Mouse (Mus musculus) small intestine, adult 2 months (tissue): Measurements from ENCODE around the gene Ppard. TPM values are rescaled to one million over a fixed set of nuclear protein-coding genes. Genes with fewer than 3 reads are reported as not detected.
A peak's percentile ranks its signal among the peaks of the same experiment; 100 is the strongest.

ENCODE experiments used
- H3K27ac ChIP-seq: fragments of 200-500 bp; 2 replicates; pipeline ENCODE4 v1.5.1; 2012; ENCODE audit warnings: low read depth, low read length, control low read depth, inconsistent platforms; ENCODE audit not compliant: insufficient read depth
- H3K27me3 ChIP-seq: fragments of 200-500 bp; 2 replicates; pipeline ENCODE4 v1.6.1; 2012; ENCODE audit warnings: mild to moderate bottlenecking, moderate library complexity, low read length, inconsistent platforms; ENCODE audit not compliant: control insufficient read depth, insufficient read depth
- H3K36me3 ChIP-seq: fragments of 200-500 bp; 2 replicates; pipeline ENCODE4 v1.6.1; 2012; ENCODE audit warnings: mild to moderate bottlenecking, low read length, control low read depth, inconsistent platforms; ENCODE audit not compliant: control insufficient read depth, insufficient read depth
- H3K4me1 ChIP-seq: fragments of 200-500 bp; 2 replicates; pipeline ENCODE4 v1.6.1; 2012; ENCODE audit warnings: low read length, inconsistent platforms, mixed read lengths; ENCODE audit not compliant: control insufficient read depth, insufficient read depth, insufficient read length
- H3K4me3 ChIP-seq: fragments of 200-500 bp; 2 replicates; pipeline ENCODE4 v1.5.1; 2012; ENCODE audit warnings: low read depth, mild to moderate bottlenecking, control low read depth, inconsistent platforms, low read length, moderate library complexity
- CTCF ChIP-seq: fragments of 200-500 bp; IDR thresholded peaks from 2 replicates; pipeline ENCODE4 v1.5.1; 2012; ENCODE audit warnings: low read depth, mild to moderate bottlenecking, control low read depth, inconsistent platforms, low read length, moderate library complexity, mixed read lengths; ENCODE audit not compliant: insufficient replicate concordance, insufficient read length; ENCODE audit errors: extremely low read depth
- POLR2A ChIP-seq: fragments of 200-500 bp; IDR thresholded peaks from 2 replicates; pipeline ENCODE4 v1.6.1; 2012; ENCODE audit warnings: low read depth, mild to moderate bottlenecking, control low read depth, inconsistent platforms, low read length, moderate library complexity
- WGBS: fragments of 180-500 bp; shearing (Covaris S2); methylation state at CpG from one replicate; pipeline ENCODE4 v1.1.7; 2018; 5-methylcytosine and 5-hydroxymethylcytosine counted together
- polyA plus RNA-seq: library from polyadenylated mRNA; depleted of rRNA; stranded (reverse); fragments of >200 nt; gene quantifications from 2 replicates; pipeline ENCODE4 v1.2.3, GENCODE M21; 2012

Gene Ppard
- polyA plus RNA-seq, 1 experiment = 203 TPM

DNA sequence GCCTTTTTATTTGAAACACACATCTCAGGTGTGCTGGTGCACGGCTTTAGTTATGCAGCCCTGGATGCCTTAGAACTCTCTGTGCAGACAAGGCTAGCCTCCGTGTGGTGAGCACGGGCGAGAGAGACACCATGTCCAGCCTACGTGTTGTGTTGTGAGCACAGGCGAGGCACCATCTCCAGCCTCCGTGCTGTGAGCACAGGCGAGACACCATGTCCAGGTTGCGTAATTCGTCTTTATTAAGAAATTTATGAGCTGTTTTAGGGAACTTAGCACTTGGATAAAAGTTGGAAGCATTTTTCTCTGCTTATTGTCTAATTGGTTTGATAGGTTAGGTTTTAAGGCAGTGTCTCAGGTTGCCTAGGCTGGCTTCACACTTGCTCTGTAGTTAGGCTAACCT is 50.7 kb downstream of the Ppard start:
- no peaks in the 10 kb centered on the region for H3K27me3 ChIP-seq
- peak overlapping the region; percentile 88 for H3K27ac ChIP-seq
- H3K36me3 ChIP-seq = peaks cover 12% of the 10 kb centered on the region
- 38% methylated on average over 10 of the region's 10 CpGs for WGBS
- peaks cover 80% of the 10 kb centered on the region for H3K4me1 ChIP-seq
- H3K4me3 ChIP-seq = no peak overlapping the region
- TF ChIP-seq CTCF = no peak
- no peak for TF ChIP-seq POLR2A

DNA sequence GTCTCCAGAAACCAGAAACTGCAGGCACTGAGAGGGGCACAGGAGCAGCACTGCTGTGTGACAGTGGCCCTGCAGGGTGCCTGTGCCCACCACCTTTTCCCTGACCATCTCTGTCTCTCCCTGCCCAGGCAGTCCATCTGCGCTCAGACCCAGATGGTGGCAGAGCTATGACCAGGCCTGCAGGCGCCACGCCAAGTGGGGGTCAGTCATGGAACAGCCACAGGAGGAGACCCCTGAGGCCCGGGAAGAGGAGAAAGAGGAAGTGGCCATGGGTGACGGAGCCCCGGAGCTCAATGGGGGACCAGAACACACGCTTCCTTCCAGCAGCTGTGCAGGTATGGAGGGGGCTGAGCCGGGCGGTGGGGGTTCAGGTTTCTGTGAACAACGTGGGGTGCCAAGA is 53.6 kb downstream of the Ppard start:
- WGBS = 87% methylated on average over 10 of the region's 10 CpGs
- peaks cover 69% of the 10 kb centered on the region for H3K4me1 ChIP-seq
- H3K36me3 ChIP-seq = peaks cover 19% of the 10 kb centered on the region
- peak overlapping the region; percentile 94 for H3K27ac ChIP-seq
- no peak overlapping the region for H3K4me3 ChIP-seq
- no peaks in the 10 kb centered on the region for H3K27me3 ChIP-seq
- TF ChIP-seq POLR2A (no peak), CTCF (no peak)

DNA sequence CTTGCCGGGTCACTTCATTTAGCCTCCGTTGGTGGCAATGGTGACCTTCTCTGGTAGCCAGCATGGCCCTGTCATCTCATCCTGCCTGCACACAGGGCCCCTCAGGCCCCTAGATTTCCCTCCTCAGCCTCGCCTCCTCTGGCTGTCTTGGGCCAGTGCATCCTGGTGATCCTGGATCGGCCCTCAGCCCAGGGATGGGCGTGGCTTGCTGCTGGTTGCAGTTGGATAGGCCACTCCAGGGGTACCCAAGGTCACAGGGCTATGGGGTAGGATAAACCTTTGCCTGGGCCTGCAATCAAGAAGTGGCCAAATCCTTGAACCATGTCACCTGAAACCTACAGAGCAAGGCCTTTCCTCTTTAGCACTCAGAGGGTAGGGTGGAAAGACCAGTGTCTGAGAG is 54.5 kb downstream of the Ppard start:
- 34% methylated on average over 5 of the region's 5 CpGs for WGBS
- peak overlapping the region; percentile 94 for H3K27ac ChIP-seq
- TF ChIP-seq CTCF = peak; percentile 29; the same call in 1 of the 2 replicates
- no peak for TF ChIP-seq POLR2A

DNA sequence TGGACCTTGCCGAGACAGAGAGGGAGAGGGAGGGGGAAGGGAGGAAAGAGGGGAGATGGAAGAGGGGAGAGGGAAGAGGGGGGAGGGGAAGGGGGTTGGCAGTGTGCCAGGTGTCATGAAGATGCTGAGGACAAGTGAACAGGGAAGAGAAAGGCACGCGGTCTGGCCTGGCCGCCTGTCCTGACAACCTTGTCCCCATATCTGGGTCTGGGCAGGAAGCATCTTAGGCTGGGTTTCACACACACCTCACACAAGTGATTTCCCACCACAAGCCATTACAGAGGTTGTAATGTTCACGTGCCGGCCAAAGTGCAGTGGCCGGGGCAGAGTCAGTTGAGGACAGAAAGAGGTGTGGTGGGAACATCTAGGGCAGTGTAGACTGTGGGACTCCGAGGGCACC is 55.1 kb downstream of the Ppard start:
- H3K36me3 ChIP-seq = peaks cover 31% of the 10 kb centered on the region
- TF ChIP-seq CTCF (no peak), POLR2A (no peak)
- no peaks in the 10 kb centered on the region for H3K27me3 ChIP-seq
- H3K4me1 ChIP-seq = peaks cover 58% of the 10 kb centered on the region
- WGBS = 12% methylated on average over 8 of the region's 8 CpGs
- peak overlapping the region; percentile 94 for H3K27ac ChIP-seq
- H3K4me3 ChIP-seq = no peak overlapping the region

More for the DNA sequence above, 54.5 kb downstream of the Ppard start:
- no peaks in the 10 kb centered on the region for H3K27me3 ChIP-seq
- peaks cover 26% of the 10 kb centered on the region for H3K36me3 ChIP-seq
- peaks cover 61% of the 10 kb centered on the region for H3K4me1 ChIP-seq
- H3K4me3 ChIP-seq = no peak overlapping the region

DNA sequence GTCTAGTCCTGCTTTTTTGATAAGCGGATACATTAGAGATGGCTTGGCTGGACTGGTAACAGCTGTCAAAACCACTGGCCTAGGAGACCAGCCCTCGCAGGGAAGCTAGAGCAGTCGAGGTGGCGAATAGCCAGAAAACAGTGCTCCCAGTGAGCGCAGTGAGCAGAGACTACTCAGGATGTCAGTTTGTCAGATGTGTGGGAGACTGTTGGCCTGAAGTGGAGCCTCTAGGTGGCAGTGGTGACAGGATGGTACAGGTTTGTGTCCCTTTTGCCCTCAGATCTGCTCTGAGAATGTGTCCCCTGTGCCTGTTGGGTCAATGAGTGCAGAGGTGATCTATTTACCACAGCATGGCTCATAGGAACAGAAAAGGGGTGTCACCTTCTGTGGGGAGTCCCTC is 55.5 kb downstream of the Ppard start:
- Histone ChIP-seq H3K4me1 (peaks cover 54% of the 10 kb centered on the region), H3K4me3 (no peak overlapping the region), H3K27ac (peak overlapping the region; percentile 87), H3K27me3 (no peaks in the 10 kb centered on the region), H3K36me3 (peaks cover 31% of the 10 kb centered on the region)
- TF ChIP-seq CTCF (peak; percentile 58; the same call in 1 of the 2 replicates), POLR2A (no peak; the same call in 1 of the 2 replicates)
- WGBS = 15% methylated on average over 5 of the region's 5 CpGs

DNA sequence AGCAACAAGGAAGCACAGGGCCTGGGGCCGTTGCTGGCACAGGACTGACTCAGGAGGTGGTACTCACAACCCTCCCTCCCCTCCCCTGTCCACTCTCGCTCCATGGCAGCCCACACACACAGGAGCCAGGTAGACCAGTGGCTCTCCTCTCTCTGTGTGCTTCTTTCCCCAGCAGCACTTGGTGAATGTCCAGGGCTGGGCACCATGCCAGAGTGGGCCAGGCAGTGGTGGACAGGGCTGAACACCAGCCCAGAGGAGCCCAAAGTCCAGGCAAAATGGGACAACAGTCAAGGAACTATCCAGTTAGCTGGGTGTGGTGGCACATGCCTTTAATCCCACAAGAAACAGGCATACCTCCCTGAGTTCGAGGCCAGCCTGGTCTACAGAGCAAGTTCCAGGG is 57.8 kb downstream of the Ppard start:
- H3K27ac ChIP-seq = peak overlapping the region; percentile 47
- no peak overlapping the region for H3K4me3 ChIP-seq
- H3K36me3 ChIP-seq = peaks cover 43% of the 10 kb centered on the region
- WGBS = 25% methylated on average over 3 of the region's 3 CpGs
- no peaks in the 10 kb centered on the region for H3K27me3 ChIP-seq
- TF ChIP-seq CTCF = no peak
- TF ChIP-seq POLR2A = no peak
- H3K4me1 ChIP-seq = peaks cover 38% of the 10 kb centered on the region

DNA sequence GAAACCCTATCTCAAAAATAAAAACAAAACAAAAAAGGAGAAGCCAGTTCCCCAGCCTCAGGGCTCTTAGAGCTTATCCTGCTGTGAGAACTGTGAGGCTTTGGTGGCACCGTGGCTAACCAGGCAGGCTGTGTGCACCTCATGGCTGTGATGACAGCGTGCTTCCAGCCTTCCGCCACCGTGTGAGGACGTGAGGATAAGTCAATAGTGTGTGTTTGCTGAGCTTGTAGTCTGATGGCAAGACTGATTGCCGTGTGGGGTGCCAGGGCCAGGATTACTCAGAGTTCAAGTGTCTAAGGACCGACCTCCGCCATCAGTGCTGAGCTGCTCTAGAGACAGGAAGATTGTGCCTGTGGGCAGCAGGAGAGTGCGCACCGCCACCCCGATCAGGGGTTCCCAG is 58.2 kb downstream of the Ppard start:
- Histone ChIP-seq H3K27ac (peak overlapping the region; percentile 33), H3K27me3 (no peaks in the 10 kb centered on the region), H3K36me3 (peaks cover 45% of the 10 kb centered on the region), H3K4me1 (peaks cover 38% of the 10 kb centered on the region), H3K4me3 (no peak overlapping the region)
- 53% methylated on average over 11 of the region's 11 CpGs for WGBS
- TF ChIP-seq POLR2A (no peak), CTCF (no peak)
